31 mouse cellular contexts compared by ENCODE assay signal in genomic region chr11:53304044-53304840, GRCm38 (mm10). TPM values are rescaled to one million over a fixed set of nuclear protein-coding genes. Genes with fewer than 3 reads are reported as not detected.
A peak's percentile ranks its signal among the peaks of the same experiment; 100 is the strongest.
DNase-seq lines count a peak whose midpoint lies in the region; ATAC-seq and TF ChIP-seq lines count a peak whose summit lies in the region.
"Had no signal": no experiment of that assay in that cellular context is flagged by ENCODE, and none has a peak within 500 bp of the region (broad histone marks: within the 10 kb centered on the region; RNA-seq: fewer than 3 reads in every experiment).

No protein-coding gene starts in this region.

- H3K27ac ChIP-seq in ES-E14 (ENCODE audit: insufficient read depth, low read depth, low read length, poor library complexity, severe bottlenecking): peak overlapping the region; percentile 7; the same call in 1 of the 2 replicates
- H3K27ac ChIP-seq in forebrain, embryonic 14.5 days (ENCODE audit: low read depth, low read length): no peak overlapping the region
- H3K27ac ChIP-seq in heart, embryonic 12.5 days (ENCODE audit: poor library complexity, severe bottlenecking): no peak overlapping the region
- H3K27ac ChIP-seq: embryonic facial prominence, embryonic 12.5 days; forebrain, embryonic 15.5 days; hindbrain, embryonic 10.5 days; hindbrain, embryonic 15.5 days; kidney, embryonic 15.5 days; limb, embryonic 13.5 days; liver, embryonic 13.5 days; midbrain, embryonic 13.5 days had no signal

- in situ Hi-C loops in ES-E14 (cut with MboI; ENCODE audit: low sequenced_read_pairs in 2 of 2, unreplicated experiment in 2 of 2): no loop called here

- H3K36me3 ChIP-seq in ES-E14 (ENCODE audit: control insufficient read depth, insufficient read depth, low read length, poor library complexity, severe bottlenecking): no peaks in the 10 kb centered on the region
- no peaks in the 10 kb centered on the region for H3K36me3 ChIP-seq in forebrain, embryonic 14.5 days (ENCODE audit: control insufficient read depth, insufficient read depth, low read length)
- no peaks in the 10 kb centered on the region for H3K36me3 ChIP-seq in heart, embryonic 12.5 days
- H3K36me3 ChIP-seq: embryonic facial prominence, embryonic 12.5 days; forebrain, embryonic 15.5 days; hindbrain, embryonic 10.5 days; hindbrain, embryonic 15.5 days; kidney, embryonic 15.5 days; limb, embryonic 13.5 days; liver, embryonic 13.5 days; midbrain, embryonic 13.5 days had no signal

- H3K27me3 ChIP-seq in forebrain, embryonic 14.5 days (replicated peaks; ENCODE audit: control insufficient read depth, insufficient read depth, low read length): no peaks in the 10 kb centered on the region
- H3K27me3 ChIP-seq in heart, embryonic 12.5 days (replicated peaks): no peaks in the 10 kb centered on the region
- H3K27me3 ChIP-seq: CH12.LX; embryonic facial prominence, embryonic 12.5 days; forebrain, embryonic 15.5 days; hindbrain, embryonic 15.5 days; kidney, embryonic 15.5 days; limb, embryonic 13.5 days; liver, embryonic 13.5 days; megakaryocyte, embryonic 14.5 days; midbrain, embryonic 13.5 days had no signal

- 85% methylated on average over 14 of the region's 14 CpGs for WGBS in forebrain, embryonic 14.5 days
- WGBS in heart, embryonic 12.5 days: 83% methylated on average over 14 of the region's 14 CpGs

- H3K4me1 ChIP-seq in ES-E14 (ENCODE audit: control insufficient read depth in 2 of 2, insufficient read depth in 2 of 2, low read length in 2 of 2, poor library complexity in 1 of 2): peaks cover 2% of the 10 kb centered on the region in 2 experiments; a peak in 1 of 4 replicates
- H3K4me1 ChIP-seq in forebrain, embryonic 14.5 days (ENCODE audit: control insufficient read depth, insufficient read depth, low read length): peaks cover under 1% of the 10 kb centered on the region
- peaks cover 29% of the 10 kb centered on the region for H3K4me1 ChIP-seq in heart, embryonic 12.5 days (replicated peaks)

- DNase-seq in CD4-positive, CD25-positive, alpha-beta regulatory T cell, adult 2 months (ENCODE audit: low read depth, low spot score): peak; percentile 35
- DNase-seq in 3134 (ENCODE audit: extremely low read depth, insufficient read length, low spot score): peak; percentile 15
- DNase-seq in ES-E14 (ENCODE audit: low read depth, low spot score): no peak
- DNase-seq in induced T-regulatory cell, adult 2 months (ENCODE audit: low read depth): peak; percentile 30
- no peak for DNase-seq in forebrain, embryonic 14.5 days (ENCODE audit: low spot score)
- DNase-seq in layer of hippocampus, adult 9-10 months (ENCODE audit: low spot score): no peak
- DNase-seq: adrenal gland, postnatal 14 days; cerebellum, adult 11 months; cerebellum, adult 9-10 months; embryo, embryonic 11 days; heart, postnatal 14 days; kidney, adult 18-20 months; kidney, postnatal 4 days; liver, embryonic 13.5 days; lung, adult 18-20 months; lung, postnatal 4 days; right cerebral cortex, postnatal 14 days; thymus, adult 18-20 months; thymus, postnatal 25 days had no signal

- H3K9ac ChIP-seq in ES-E14 (ENCODE audit: insufficient read depth, low read depth, low read length, poor library complexity, severe bottlenecking): no peak overlapping the region
- H3K9ac ChIP-seq in forebrain, embryonic 14.5 days (ENCODE audit: low read length): no peak overlapping the region
- no peak overlapping the region for H3K9ac ChIP-seq in heart, embryonic 12.5 days
- H3K9ac ChIP-seq: embryonic facial prominence, embryonic 12.5 days; forebrain, embryonic 15.5 days; hindbrain, embryonic 15.5 days; kidney, embryonic 15.5 days; limb, embryonic 13.5 days; liver, embryonic 13.5 days; midbrain, embryonic 13.5 days had no signal

- H3K4me2 ChIP-seq in forebrain, embryonic 14.5 days (ENCODE audit: low read length): no peak overlapping the region
- H3K4me2 ChIP-seq in heart, embryonic 12.5 days: no peak overlapping the region
- H3K4me2 ChIP-seq: embryonic facial prominence, embryonic 12.5 days; forebrain, embryonic 15.5 days; hindbrain, embryonic 15.5 days; kidney, embryonic 15.5 days; limb, embryonic 13.5 days; liver, embryonic 13.5 days; midbrain, embryonic 13.5 days had no signal

- no peak for ATAC-seq in CD4-positive, CD25-positive, alpha-beta regulatory T cell, adult 4 months
- ATAC-seq in forebrain, embryonic 14.5 days: no peak
- ATAC-seq in heart, embryonic 12.5 days (ENCODE audit: insufficient number of reproducible peaks, low FRiP score): no peak
- ATAC-seq: forebrain, embryonic 15.5 days; lung, postnatal 0 days; midbrain, embryonic 13.5 days had no signal

- no peak overlapping the region for H3K4me3 ChIP-seq in ES-E14 (ENCODE audit: insufficient read depth in 1 of 2, low read depth in 1 of 2, low read length in 2 of 2, poor library complexity in 1 of 2, severe bottlenecking in 1 of 2)
- H3K4me3 ChIP-seq in forebrain, embryonic 14.5 days (ENCODE audit: low read depth, low read length): no peak overlapping the region
- no peak overlapping the region for H3K4me3 ChIP-seq in heart, embryonic 12.5 days
- H3K4me3 ChIP-seq: embryonic facial prominence, embryonic 12.5 days; forebrain, embryonic 15.5 days; hindbrain, embryonic 10.5 days; hindbrain, embryonic 15.5 days; kidney, embryonic 15.5 days; limb, embryonic 13.5 days; liver, embryonic 13.5 days; megakaryocyte, embryonic 14.5 days; midbrain, embryonic 13.5 days had no signal

- no peaks in the 10 kb centered on the region for H3K9me3 ChIP-seq in ES-E14 (ENCODE audit: control insufficient read depth, insufficient read depth, low read depth, low read length)
- no peaks in the 10 kb centered on the region for H3K9me3 ChIP-seq in forebrain, embryonic 14.5 days (replicated peaks; ENCODE audit: control insufficient read depth, low read length)
- H3K9me3 ChIP-seq in heart, embryonic 12.5 days (replicated peaks): no peaks in the 10 kb centered on the region
- H3K9me3 ChIP-seq: embryonic facial prominence, embryonic 12.5 days; forebrain, embryonic 15.5 days; hindbrain, embryonic 10.5 days; hindbrain, embryonic 15.5 days; kidney, embryonic 15.5 days; limb, embryonic 13.5 days; liver, embryonic 13.5 days; megakaryocyte, embryonic 14.5 days; midbrain, embryonic 13.5 days had no signal

TF ChIP-seq in ES-E14, 5 proteins besides CTCF, POLR2A, EP300 and RAD21:
- no peak for TF ChIP-seq ZNF384 (IDR thresholded peaks at IDR 0.05; ENCODE audit: low read depth, low read length)
- no peak for TF ChIP-seq CHD2 (IDR thresholded peaks at IDR 0.05; ENCODE audit: low read depth, low read length)
- TF ChIP-seq ZC3H11A (IDR thresholded peaks at IDR 0.05; ENCODE audit: borderline replicate concordance, low read depth, low read length): no peak
- TF ChIP-seq MAFK (IDR thresholded peaks at IDR 0.05; ENCODE audit: insufficient read depth, low read depth, low read length): no peak
- TF ChIP-seq HCFC1 (IDR thresholded peaks at IDR 0.05; ENCODE audit: borderline replicate concordance, insufficient read depth, low read length): no peak

RNA-seq across cellular contexts. Expression of gene Hspa4, which starts 4.0 kb away (rescaled TPM):
- 10 to 100 TPM; 21.1 to 37.6 TPM for polyA plus RNA-seq in CD4-positive, CD25-positive, alpha-beta regulatory T cell, adult 4 months (2017; shearing (Covaris generic))
- total RNA-seq in ES-E14 (2012; rRNA removed): 182 and 280 TPM in 2 replicates
- 55.5 and 58.6 TPM in 2 replicates for polyA plus RNA-seq in forebrain, embryonic 14.5 days (2014; fragmentation: Nextera tagmentation; extraction: Ambion mirVana)
- polyA plus RNA-seq in heart, embryonic 12.5 days (2016; fragmentation: Nextera tagmentation; extraction: Ambion mirVana): 82.4 and 84.2 TPM in 2 replicates

RNA-seq across cellular contexts. Expression of gene Zcchc10, which starts 20.2 kb away (rescaled TPM):
- 10 to 100 TPM; 24.3 to 28.4 TPM for polyA plus RNA-seq in CD4-positive, CD25-positive, alpha-beta regulatory T cell, adult 4 months (2017; shearing (Covaris generic))
- 8.4 and 12.9 TPM in 2 replicates for total RNA-seq in ES-E14 (2012; rRNA removed)
- polyA plus RNA-seq in forebrain, embryonic 14.5 days (2014; fragmentation: Nextera tagmentation; extraction: Ambion mirVana): 16.0 and 17.0 TPM in 2 replicates
- 14.0 and 16.5 TPM in 2 replicates for polyA plus RNA-seq in heart, embryonic 12.5 days (2016; fragmentation: Nextera tagmentation; extraction: Ambion mirVana)

RNA-seq across cellular contexts. Expression of gene Aff4, which starts 46.4 kb away (rescaled TPM):
- polyA plus RNA-seq in CD4-positive, CD25-positive, alpha-beta regulatory T cell, adult 4 months (2017; shearing (Covaris generic)): 10 to 100 TPM; 17.4 to 18.3 TPM
- 82.2 and 97.2 TPM in 2 replicates for total RNA-seq in ES-E14 (2012; rRNA removed)
- polyA plus RNA-seq in forebrain, embryonic 14.5 days (2014; fragmentation: Nextera tagmentation; extraction: Ambion mirVana): 69.4 and 79.4 TPM in 2 replicates
- 53.0 and 53.9 TPM in 2 replicates for polyA plus RNA-seq in heart, embryonic 12.5 days (2016; fragmentation: Nextera tagmentation; extraction: Ambion mirVana)

Comparison
In these comparisons a context has a peak if more than half of its experiments do, and no peak if none do; other contexts are left out.
1. DNase-seq: peak in CD4-positive, CD25-positive, alpha-beta regulatory T cell, adult 2 months (single experiment), 3134 (single experiment) and induced T-regulatory cell, adult 2 months (single experiment); none in ES-E14 (single experiment), forebrain, embryonic 14.5 days (single experiment) and layer of hippocampus, adult 9-10 months (single experiment).